Mouse (Mus musculus): Measurements from ENCODE around the gene Gm10198. TPM values are rescaled to one million over a fixed set of nuclear protein-coding genes. Genes with fewer than 3 reads are reported as not detected.

The Gm10198 gene
- not detected for total RNA-seq (2022)

GRCm38 (mm10) chr13:111592485-111592884, at the start of gene Gm10198:
Gene Gm10198, plus strand, starts transcription at chr13:111592785.
- DNase-seq (ENCODE audit: low spot score in 2 of 2) = no peak

GRCm38 (mm10) chr13:111545286-111545685, 47.3 kb upstream of the Gm10198 start:
- no peak for DNase-seq (ENCODE audit: low spot score in 2 of 2)

GRCm38 (mm10) chr13:111552769-111553168, 39.8 kb upstream of the Gm10198 start:
- no peak for DNase-seq (ENCODE audit: low spot score in 2 of 2)

GRCm38 (mm10) chr13:111553182-111553581, 39.4 kb upstream of the Gm10198 start:
- no peak for DNase-seq (ENCODE audit: low spot score in 2 of 2)

- no peak for DNase-seq (ENCODE audit: low spot score in 2 of 2)
Measured at GRCm38 (mm10) chr13:111553941-111554340, 38.6 kb upstream of the Gm10198 start.

GRCm38 (mm10) chr13:111555333-111555732, 37.3 kb upstream of the Gm10198 start:
- no peak for DNase-seq (ENCODE audit: low spot score in 2 of 2)

GRCm38 (mm10) chr13:111556375-111556774, 36.2 kb upstream of the Gm10198 start:
- no peak for DNase-seq (ENCODE audit: low spot score in 2 of 2)

GRCm38 (mm10) chr13:111560152-111560551, 32.4 kb upstream of the Gm10198 start:
- DNase-seq (ENCODE audit: low spot score in 2 of 2) = no peak

GRCm38 (mm10) chr13:111562595-111562994, 30.0 kb upstream of the Gm10198 start:
- DNase-seq (ENCODE audit: low spot score in 2 of 2) = no peak

GRCm38 (mm10) chr13:111574196-111574595, 18.4 kb upstream of the Gm10198 start:
- no peak for DNase-seq (ENCODE audit: low spot score in 2 of 2)

- DNase-seq (ENCODE audit: low spot score in 2 of 2) = no peak
Measured at GRCm38 (mm10) chr13:111577177-111577576, 15.4 kb upstream of the Gm10198 start.

GRCm38 (mm10) chr13:111580054-111580453, 12.5 kb upstream of the Gm10198 start:
- no peak for DNase-seq (ENCODE audit: low spot score in 2 of 2)

- no peak for DNase-seq (ENCODE audit: low spot score in 2 of 2)
Measured at GRCm38 (mm10) chr13:111598111-111598510, 5.5 kb downstream of the Gm10198 start.

- no peak for DNase-seq (ENCODE audit: low spot score in 2 of 2)
Measured at GRCm38 (mm10) chr13:111601383-111601782, 8.8 kb downstream of the Gm10198 start.

- no peak for DNase-seq (ENCODE audit: low spot score in 2 of 2)
Measured at GRCm38 (mm10) chr13:111604826-111605225, 12.2 kb downstream of the Gm10198 start.

GRCm38 (mm10) chr13:111616168-111617125, 23.9 kb downstream of the Gm10198 start:
- DNase-seq (ENCODE audit: low spot score in 2 of 2) = no peak

GRCm38 (mm10) chr13:111620433-111620832, 27.8 kb downstream of the Gm10198 start:
- no peak for DNase-seq (ENCODE audit: low spot score in 2 of 2)

GRCm38 (mm10) chr13:111622425-111622824, 29.8 kb downstream of the Gm10198 start:
- no peak for DNase-seq (ENCODE audit: low spot score in 2 of 2)

GRCm38 (mm10) chr13:111623112-111623511, 30.5 kb downstream of the Gm10198 start:
- no peak for DNase-seq (ENCODE audit: low spot score in 2 of 2)

GRCm38 (mm10) chr13:111624115-111624514, 31.5 kb downstream of the Gm10198 start:
- no peak for DNase-seq (ENCODE audit: low spot score in 2 of 2)

GRCm38 (mm10) chr13:111634163-111635160, 41.9 kb downstream of the Gm10198 start:
- DNase-seq (ENCODE audit: low spot score in 2 of 2) = no peak

- DNase-seq (ENCODE audit: low spot score in 2 of 2) = no peak
Measured at GRCm38 (mm10) chr13:111640319-111640718, 47.7 kb downstream of the Gm10198 start.

All from gastrocnemius, adult 8-10 months (tissue).